Mouse (Mus musculus) 3134 (cell line): ENCODE measurements at regions not wholly inside any gene's neighbourhood (a gene's known extent, or its start where the extent isn't known, plus 50 kb on each side); places are given as distances from the start of the nearest gene placed in this dataset.
"Not testable (repeated sequence)": the region's sequence is repeated elsewhere in the genome, so short reads cannot be mapped to it uniquely, and the experiment has no call there.

ENCODE experiments used
- DNase-seq: peaks from one replicate; pipeline ENCODE4 v3.0.0-alpha.2; 2011; ENCODE audit warnings: low spot score; ENCODE audit not compliant: insufficient read length; ENCODE audit errors: extremely low read depth

DNA sequence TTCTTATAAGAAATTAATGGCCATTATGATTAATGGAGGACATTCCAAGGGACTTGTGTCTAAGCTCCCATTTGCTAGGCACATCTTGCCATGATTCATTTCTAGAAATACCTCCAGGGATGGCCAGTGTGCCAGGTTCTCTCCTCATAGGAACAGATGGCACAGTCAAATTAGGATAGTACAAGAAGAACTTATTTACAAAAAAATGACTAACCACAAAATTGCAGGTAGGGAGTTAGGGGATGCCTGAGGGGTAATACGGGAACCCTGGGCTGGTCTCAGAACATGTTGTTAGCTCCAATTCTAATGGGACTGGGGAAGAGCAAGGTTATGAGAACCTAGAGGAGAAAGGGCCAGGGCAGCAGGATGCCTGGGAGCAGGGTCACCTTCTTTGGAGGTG, 760.9 kb upstream of the Kirrel3 start:
- no peak for DNase-seq

DNA sequence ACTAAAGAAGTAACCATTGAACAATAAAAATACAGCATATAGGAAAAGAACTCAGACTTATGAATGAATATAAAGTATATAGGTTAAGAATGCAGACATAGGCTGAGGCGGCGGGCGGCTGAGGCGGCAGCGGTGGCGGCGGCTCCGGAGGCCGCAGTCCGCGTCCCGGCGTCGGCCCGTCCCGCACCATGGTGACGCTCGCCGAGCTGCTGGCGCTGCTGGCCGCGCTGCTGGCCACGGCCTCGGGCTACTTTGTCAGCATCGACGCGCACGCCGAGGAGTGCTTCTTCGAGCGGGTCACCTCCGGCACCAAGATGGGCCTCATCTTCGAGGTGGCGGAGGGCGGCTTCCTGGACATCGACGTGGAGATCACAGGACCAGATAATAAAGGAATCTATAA, 757.6 kb upstream of the Kirrel3 start:
- not testable (repeated sequence) for DNase-seq

DNA sequence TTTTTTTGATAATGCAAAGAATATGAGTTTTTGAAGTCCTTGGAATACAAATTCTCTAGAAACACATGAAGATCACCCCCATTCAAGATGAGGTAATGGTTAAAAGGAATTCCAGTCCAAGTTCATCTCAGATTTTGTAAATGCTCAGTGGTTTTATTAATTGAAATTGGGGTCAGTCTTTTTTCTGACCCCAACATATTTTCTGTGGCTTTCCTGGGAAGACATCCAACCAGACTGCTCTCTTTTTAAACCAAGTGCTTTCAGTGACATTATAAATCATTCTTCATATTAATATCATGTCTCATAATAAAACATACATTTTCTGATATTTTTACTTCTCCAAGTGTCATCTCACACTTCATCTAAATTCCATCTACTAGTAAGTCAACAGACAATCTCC, 725.0 kb upstream of the Kirrel3 start:
- no peak for DNase-seq

DNA sequence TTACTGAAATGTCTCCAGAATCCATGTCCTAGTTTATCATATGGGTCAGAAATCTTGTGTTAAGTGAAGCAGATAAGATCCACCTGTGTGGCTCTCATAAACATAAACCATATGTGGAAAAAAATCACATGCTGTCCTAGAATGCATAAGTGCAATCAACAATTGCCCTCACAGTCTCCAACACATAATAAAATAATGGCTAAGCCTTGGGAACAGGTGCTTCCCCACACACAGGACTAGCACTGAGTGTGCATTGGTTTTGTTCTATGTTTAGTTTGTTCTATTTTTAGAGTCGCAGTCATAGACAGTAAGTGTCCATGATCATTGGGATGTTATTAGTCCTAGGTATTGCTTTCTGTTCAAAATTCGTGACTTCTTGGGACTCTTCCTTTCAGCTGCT, 719.5 kb upstream of the Kirrel3 start:
- DNase-seq: no peak

DNA sequence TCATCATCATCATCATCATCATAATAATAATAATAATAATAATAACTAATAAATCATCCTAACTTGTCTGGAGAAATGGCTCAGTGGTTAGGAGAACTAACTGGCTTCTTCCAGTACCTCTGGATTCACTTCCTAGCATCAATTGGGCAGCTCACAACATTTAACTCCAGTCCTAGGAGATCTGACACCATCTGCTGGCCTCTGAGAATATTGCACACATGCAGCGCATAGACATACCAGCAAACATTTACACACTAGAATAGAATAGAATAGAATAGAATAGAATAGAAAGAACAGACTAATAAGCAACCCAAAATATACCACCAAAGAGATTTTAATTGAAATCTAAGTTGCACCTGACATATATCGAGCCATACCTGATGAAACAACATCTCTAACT, 715.9 kb upstream of the Kirrel3 start:
- DNase-seq: no peak

DNA sequence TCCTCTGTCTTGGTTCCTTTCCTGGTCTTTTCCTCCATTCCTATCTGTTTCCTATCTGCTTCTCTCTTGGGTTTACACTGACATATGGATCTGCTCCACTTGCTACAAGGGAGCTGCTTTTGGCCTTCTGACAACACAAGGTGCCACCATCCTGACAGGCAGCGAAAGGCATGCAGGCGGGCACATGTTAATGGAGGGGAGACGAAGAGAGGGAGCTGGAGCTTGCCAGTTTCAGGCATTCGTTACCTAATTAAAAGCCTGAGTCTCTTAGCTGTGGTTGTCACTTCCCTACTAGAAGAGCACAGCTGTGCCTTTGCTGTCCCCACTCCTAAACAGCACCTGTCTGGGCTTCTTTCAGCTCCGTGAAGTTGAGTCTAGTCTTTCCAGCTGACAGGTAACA, 711.5 kb upstream of the Kirrel3 start:
- DNase-seq: no peak

DNA sequence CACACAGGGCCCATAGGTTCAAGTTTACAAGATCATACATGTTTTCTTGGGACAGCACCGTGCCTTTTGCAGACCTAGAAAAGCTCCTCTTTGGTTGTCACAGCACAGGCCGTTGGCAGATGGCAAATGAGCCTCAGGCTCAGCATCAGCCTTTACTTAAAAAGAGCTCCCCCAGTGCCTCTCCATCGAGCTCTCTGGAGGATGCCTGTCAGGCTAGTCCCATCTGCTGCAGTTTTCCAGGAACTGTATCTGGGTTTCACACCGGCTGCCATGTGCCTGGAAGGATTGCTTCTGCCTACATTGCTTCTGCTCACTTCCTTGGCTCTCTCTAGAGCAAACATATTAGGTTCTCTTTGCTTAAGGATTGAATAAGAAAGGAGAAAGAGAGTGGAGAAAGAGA, 695.1 kb upstream of the Kirrel3 start:
- no peak for DNase-seq

DNA sequence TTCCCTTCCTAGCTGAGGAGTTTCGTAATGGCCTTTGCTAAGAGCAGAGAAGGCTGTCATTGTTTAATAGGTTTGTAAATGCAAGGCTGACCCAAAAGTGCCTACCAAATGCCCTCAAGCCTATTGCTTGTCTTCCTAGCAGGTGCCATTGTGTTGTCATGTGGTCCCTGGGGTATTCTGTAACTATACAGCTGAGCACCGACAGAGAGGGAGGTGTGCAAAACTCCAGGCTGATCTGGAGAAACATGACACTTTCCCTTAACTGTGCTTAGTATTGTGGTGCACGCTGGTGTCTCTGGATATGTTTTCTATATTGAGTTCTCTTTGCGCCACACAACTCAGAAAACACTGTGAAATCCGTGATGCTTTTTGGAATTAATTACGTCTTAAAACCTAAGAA, 685.4 kb upstream of the Kirrel3 start:
- no peak for DNase-seq

DNA sequence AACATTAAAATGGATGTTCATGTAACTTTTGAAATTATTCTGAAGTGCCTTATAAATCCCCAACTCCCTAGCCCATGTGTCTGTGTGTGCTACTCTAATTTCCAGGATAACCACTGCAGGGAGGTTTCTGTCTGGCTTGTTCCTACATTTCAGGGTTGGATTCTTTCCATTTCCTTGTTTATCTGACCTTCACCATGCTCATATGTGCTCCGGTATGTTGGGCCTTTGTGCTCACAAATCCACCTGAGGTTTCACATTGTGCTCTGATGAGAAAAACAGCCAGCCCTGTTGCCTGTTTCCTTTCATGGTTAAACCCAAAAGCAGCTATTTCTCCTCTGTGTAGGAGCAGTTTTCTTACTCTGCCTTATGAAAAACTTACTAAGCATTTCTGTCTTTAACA, 684.9 kb upstream of the Kirrel3 start:
- DNase-seq: no peak

DNA sequence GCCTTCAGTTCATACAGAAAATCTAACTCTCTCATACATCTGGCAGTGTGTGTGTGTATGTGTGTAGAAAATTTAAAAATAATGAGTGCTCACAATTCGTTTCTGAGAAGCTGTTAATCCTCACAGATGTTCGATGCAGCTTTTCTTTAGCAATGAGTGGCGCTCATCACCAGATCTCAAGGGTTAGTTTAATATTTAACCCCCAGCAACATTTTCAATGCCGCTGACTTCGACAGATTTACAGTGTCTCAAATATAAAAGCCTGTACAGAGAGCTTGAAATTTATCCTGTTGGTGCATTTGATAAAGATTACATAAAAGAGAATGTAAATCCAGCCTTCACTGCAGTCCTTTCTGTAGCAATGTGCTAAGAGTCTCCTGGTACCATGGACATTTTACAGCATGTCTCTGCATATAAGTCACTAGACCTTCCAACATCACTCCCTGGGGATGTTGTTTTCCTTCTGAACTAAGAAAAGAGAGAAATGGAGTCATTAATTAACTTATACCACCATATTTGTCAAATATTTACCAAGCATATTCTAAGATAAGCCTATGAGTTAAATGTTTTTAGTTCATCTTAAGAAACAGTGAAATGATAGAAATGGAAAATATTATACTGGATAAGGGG, 670.8 kb upstream of the Kirrel3 start:
- no peak for DNase-seq

DNA sequence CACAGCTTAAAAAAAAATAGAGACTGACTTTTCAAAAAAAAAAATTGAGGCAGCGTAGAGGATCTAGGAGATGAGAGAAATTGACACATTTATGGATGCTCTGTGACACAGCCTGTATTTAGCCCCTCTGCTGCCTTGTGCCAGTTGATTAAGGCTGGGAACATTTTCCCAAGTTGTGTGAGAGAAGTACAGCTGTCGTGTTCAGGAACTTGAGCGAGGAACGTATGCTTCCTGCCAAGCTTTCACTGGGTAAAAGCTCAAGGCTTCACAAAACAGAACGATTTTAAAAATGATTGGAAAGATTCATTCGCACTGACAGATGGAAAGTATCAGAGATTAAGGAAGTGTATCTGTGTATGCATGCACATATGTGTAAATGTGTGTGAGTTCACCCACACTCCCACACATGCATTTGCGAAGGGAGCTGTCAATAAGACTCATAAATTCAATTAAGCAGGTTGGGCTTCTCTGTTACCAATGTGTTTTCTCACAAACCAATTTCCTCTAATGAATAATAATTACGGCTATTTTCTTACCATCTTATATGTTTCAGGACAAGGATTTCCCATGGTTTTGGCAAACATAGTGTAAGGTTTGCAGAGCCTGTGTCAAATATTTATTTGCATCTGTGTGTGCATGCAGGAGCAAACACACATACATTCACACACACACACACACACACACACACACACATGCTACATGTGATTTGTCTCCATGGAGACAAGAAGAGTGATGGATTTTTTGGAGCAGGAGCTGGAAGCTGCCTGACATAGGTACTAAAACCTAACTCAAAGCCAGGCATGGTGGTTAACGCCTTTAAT, 662.9 kb upstream of the Kirrel3 start:
- no peak for DNase-seq

DNA sequence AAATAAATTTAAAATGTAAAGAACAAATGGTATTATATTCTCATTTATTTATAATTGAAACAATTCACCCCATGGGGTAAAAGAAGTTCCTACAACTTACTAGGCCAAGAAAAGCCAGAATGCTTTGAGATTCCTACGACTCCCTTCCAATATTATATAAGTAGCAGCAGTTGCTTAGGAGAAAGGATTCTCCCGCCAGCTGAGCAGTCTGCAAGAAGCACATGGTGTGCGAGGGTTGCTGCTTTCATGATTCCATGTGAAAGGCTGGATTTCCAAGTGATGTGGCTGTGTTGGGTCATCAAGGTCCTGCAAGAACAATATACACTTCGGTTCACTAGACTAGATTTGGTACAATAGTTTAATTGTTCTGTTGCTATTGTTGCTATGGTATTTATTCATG, 659.6 kb upstream of the Kirrel3 start:
- DNase-seq: no peak

DNA sequence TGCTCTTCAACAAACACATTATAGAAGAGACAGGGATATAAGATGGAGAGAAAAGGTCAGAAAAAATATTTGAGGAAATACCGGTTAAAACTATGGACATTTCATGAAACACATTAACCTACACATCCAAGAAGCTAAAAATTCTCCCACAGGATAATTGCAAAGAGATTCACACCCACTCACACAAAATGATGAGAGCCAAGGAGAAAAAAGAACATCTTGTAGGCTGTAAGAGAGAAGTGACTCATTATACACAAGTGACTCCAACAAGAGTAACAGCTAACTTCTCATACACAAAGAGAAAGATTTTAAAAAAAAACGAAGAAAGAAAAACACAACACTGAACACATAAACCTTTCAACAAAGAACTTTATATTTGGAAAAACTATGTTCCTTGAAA, 658.3 kb upstream of the Kirrel3 start:
- DNase-seq: no peak

DNA sequence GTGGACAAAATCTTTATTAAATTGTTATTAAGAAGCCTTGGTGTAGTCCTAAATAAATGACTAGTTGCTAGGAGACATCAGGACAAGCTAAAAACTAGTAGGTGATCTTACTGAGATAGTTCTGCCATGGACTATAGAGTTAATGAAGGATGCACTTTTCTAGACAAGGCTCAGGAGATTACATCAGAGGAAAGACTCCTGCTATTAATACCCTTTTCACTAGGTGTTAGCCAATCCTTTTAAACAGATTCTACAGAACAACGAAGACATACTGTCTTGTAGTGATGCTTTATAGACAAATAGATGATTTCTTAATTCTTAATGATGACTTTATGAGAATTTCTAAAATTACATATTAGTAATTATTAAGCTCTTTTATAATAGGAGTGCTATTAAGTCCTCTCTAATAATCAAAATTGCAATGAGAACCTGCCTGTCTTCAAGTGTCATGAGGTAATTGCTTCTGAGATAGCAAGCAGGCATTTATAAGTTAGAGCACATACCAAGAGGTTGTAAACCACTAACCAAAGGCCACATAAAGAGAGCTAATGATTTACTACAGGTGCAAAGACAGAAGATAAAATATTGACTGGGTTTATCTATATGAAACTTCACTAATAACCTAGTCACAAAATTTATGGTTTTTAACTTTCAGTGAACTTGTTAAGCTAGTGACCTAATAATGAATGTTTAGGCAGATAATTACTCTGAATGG, 647.9 kb upstream of the Kirrel3 start:
- DNase-seq: no peak

DNA sequence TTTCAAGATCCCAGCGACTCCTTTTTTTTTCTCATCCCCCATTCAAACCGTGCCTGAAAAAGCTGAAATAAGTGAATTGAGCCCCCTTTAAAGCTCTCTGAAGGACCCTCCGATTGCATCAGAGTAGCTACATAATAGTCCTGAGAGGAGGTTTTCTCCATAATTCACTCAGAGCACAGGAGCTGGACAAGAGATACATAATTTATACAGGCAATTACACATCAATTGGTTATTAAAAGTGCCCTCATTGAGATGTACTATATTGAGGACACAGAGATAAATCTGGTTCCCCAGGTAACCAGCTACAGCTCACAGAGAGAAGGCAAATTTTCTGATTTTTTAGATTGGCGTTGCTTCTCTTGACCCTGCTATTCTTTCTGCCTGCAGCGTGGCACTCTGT, 636.1 kb upstream of the Kirrel3 start:
- DNase-seq: no peak

DNA sequence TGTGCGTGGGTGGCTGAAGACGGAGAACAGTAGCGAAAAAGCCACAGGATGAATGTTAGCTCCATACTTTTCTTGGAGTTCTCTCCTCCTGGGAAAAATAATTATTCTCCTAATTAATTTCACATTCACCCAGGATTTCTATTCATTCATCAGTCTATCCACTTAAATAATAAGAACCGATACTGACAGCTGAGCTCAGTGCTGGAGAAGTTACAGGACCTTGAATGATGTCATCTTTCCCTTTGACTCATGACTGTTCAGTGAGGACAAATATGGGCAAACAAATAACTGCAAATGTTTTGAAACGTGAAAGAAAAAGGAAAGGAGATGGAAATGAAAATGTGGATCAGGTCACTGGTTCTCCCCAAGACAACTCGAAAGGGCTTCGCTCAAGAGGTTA, 635.7 kb upstream of the Kirrel3 start:
- no peak for DNase-seq

DNA sequence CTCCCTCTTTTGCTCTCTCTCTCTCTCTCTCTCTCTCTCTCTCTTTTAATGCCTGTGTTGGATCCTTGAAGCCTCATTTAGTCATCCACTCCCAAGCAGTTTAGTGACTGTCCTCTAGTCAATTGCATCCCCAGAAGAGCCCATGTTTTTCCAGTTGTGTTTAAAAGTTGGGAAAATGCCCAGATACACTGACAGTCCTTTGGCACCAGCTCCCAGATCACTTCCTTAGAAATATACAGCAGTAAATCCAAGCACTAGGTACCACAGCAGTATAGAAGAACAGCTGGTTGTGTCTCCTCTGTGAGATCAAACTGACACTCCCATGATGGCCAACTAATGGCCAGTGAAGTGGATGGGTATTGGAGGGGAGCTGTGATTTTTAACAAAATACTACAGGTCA, 634.7 kb upstream of the Kirrel3 start:
- DNase-seq: no peak

DNA sequence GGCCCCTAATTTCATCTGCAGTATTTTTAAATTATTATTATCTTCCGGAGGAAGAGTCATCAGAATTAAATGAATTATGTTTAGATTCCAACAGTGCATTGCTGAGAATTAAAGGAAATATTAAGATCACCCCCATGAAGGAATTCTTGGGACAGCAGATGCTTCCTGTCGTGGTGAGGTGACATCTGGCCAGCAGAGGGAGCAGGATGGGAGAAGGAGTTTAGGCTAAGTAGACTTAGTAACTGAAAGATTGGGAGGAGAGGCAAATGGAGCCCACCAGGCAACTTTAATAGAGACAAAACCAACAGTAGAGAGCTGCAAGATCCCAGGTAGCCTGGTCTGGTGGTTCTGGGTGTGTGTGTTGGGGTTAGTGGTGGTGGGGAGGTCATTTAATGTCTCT, 629.5 kb upstream of the Kirrel3 start:
- no peak for DNase-seq

DNA sequence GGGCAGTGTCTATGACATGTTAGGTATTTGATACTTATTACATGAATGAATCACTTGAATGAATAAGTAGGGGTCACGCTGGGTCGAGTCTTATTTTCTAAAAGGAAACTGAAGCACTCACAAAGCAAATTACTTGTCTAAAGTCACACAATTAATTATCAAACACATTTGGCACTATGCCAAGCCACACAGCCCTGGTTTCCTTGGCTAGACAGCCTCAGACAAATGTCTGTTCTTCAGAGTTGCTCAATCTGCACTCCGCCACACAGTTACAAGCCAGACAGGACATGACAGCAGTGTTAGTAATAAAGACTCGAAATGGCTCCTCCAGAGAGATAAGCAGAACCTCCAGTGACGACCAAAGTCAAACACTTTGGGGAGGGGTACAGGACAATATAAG, 627.2 kb upstream of the Kirrel3 start:
- no peak for DNase-seq

DNA sequence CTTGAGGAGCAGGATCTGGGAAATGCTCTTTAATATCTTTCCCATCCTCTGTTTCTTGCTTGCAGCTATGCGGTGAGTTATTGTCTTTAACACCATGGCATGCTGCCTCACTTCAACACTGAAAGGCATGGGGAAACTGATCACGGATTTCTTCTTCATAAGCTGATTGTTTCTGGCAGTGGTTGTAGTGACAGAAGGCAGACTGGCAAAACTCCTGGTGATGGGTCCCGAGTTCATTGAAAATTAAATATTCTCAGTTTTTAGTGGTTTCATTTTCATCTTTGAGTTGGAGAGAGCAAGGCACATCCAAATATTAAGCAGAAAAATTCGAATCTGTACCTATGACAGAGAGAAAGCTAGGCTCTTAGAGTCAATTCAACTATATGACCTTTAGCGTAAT, 617.0 kb upstream of the Kirrel3 start:
- DNase-seq: no peak

DNA sequence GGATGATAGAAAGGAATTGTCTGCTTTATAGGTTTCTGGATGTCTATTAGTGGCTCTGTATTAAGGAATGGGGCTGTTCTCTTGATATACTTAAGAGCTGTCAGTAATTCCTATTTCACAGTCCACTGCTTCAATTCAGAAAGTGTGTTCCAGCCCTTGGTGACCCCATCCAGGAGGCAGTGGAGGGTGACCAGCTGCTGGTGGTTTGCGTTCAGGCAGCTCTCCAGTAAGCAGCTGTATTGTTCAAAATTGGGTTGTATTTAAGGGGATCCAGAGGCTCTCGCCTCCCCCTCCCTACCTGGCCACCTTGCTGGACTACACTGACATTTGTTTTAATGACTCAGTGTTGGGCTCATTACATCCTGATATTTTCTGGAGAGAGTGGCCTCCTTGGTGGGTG, 598.4 kb upstream of the Kirrel3 start:
- no peak for DNase-seq

DNA sequence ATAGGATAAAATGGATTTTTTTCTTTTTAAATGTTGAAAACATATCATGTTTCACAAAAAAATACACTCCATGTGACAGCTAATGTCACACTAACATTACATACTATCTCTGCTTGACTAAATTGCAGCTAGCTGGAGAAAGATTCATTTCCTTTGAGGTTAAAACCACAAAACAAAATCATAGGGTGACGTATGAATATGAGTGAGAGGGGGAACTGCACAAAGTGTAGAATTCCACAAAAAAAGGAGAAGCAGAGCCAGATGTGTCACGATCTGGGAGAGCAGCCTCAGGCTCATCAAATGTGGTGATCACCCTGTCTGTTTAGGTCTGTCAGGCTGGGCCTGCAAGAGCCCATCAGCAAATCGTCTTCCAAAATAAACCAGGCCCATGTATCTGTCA, 593.7 kb upstream of the Kirrel3 start:
- peak; percentile 18 for DNase-seq
